Mouse (Mus musculus): ENCODE data around the gene Fam160a1. TPM values are rescaled to one million over a fixed set of nuclear protein-coding genes. Genes with fewer than 3 reads are reported as not detected.

Gene Fam160a1
- 29.2 TPM for polyA plus RNA-seq (2014; fragmentation: Illumina TruSeq; extraction: RNeasy Lipid Tissue Mini Kit (QIAGEN cat#74804); ENCODE audit: low read depth, low replicate concordance)

DNA sequence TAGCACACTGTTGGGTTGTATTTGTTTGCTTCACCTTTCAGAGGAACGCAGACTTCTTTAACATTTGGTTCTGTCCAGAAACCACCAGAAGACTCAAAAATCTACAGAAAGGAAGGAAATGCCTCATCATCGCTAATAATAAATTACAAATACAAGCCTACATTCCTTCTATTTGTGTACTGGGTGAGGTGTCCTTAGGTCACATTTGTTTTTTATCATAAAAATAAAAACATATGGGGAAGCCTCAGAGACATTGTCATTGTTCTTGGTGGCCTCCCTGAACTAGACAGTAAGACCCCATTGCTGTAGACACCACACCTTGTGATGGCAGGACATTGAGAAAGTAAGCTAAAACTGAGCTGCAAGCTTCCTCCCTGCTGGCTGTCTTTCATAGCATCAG lies at the start of gene Fam160a1:
Fam160a1 (minus strand) TSS at position 101 of the 400 bp plus-strand sequence.

Other genes with a start within 250 kb of the Fam160a1 start
- gene Gatb, start 243.2 kb downstream of the Fam160a1 start, polyA plus RNA-seq (2014; fragmentation: Illumina TruSeq; extraction: RNeasy Lipid Tissue Mini Kit (QIAGEN cat#74804); ENCODE audit: low read depth, low replicate concordance), result 55.3 TPM
- gene Glt28d2, start 70.2 kb upstream of the Fam160a1 start, polyA plus RNA-seq (2014; fragmentation: Illumina TruSeq; extraction: RNeasy Lipid Tissue Mini Kit (QIAGEN cat#74804); ENCODE audit: low read depth, low replicate concordance), result 3.6 TPM
- gene Gm37240, start 70.2 kb upstream of the Fam160a1 start, polyA plus RNA-seq (2014; fragmentation: Illumina TruSeq; extraction: RNeasy Lipid Tissue Mini Kit (QIAGEN cat#74804); ENCODE audit: low read depth, low replicate concordance), result 15.9 TPM
- gene Sh3d19, start 153.8 kb upstream of the Fam160a1 start, polyA plus RNA-seq (2014; fragmentation: Illumina TruSeq; extraction: RNeasy Lipid Tissue Mini Kit (QIAGEN cat#74804); ENCODE audit: low read depth, low replicate concordance), result 10.2 TPM
- not detected for gene Prss48, start 185.2 kb upstream of the Fam160a1 start, polyA plus RNA-seq (2014; fragmentation: Illumina TruSeq; extraction: RNeasy Lipid Tissue Mini Kit (QIAGEN cat#74804); ENCODE audit: low read depth, low replicate concordance)